Mouse (Mus musculus) neural tube, embryonic 14.5 days (tissue): Measurements from ENCODE around the gene Limd2. TPM values are rescaled to one million over a fixed set of nuclear protein-coding genes. Genes with fewer than 3 reads are reported as not detected.

ENCODE experiments used
- ATAC-seq: fragments of 200-750 bp; cut with Nextera tagmentation; 2 replicates; pipeline ENCODE4 v1.8.0; 2017; ENCODE audit warnings: low read depth, mild to moderate bottlenecking, moderate TSS enrichment, moderate library complexity
- H3K27ac ChIP-seq: fragments of 300-500 bp; sonication (generic); 2 replicates; pipeline ENCODE4 v1.5.1; 2014; ENCODE audit warnings: low read depth, mild to moderate bottlenecking, control low read depth, low read length, moderate library complexity, mixed read lengths
- H3K27me3 ChIP-seq: fragments of 300-500 bp; sonication (generic); 2 replicates; pipeline ENCODE4 v1.6.1; 2014; ENCODE audit warnings: low read length; ENCODE audit not compliant: control insufficient read depth, insufficient read depth
- H3K36me3 ChIP-seq: fragments of 300-500 bp; sonication (generic); 2 replicates; pipeline ENCODE4 v1.6.1; 2014; ENCODE audit warnings: low read length, mixed read lengths; ENCODE audit not compliant: control insufficient read depth, insufficient read depth
- H3K4me1 ChIP-seq: fragments of 300-500 bp; sonication (generic); 2 replicates; pipeline ENCODE4 v1.6.1; 2014; ENCODE audit warnings: low read length; ENCODE audit not compliant: control insufficient read depth, insufficient read depth
- H3K4me2 ChIP-seq: fragments of 300-500 bp; sonication (generic); 2 replicates; pipeline ENCODE4 v1.6.1; 2014; ENCODE audit warnings: mild to moderate bottlenecking, low read depth, low read length, control low read depth
- H3K4me3 ChIP-seq: fragments of 300-500 bp; sonication (generic); 2 replicates; pipeline ENCODE4 v1.5.1; 2014; ENCODE audit warnings: low read depth, low read length, control low read depth, mixed read lengths
- H3K9ac ChIP-seq: fragments of 300-500 bp; sonication (generic); replicated peaks from 2 replicates; pipeline ENCODE4 v1.6.1; 2014; ENCODE audit warnings: low read depth, mild to moderate bottlenecking, control low read depth, low read length, mixed read lengths
- H3K9me3 ChIP-seq: fragments of 300-500 bp; sonication (generic); 2 replicates; pipeline ENCODE4 v1.6.1; 2016; ENCODE audit warnings: low read length; ENCODE audit not compliant: control insufficient read depth
- WGBS: fragments of 180-500 bp; shearing (Covaris S2); extraction: QIAGEN DNeasy Blood & Tissue Kit; methylation state at CpG from one replicate; pipeline ENCODE4 v1.1.7; 2014; 5-methylcytosine and 5-hydroxymethylcytosine counted together
- polyA plus RNA-seq: library from polyadenylated mRNA; unstranded; fragments of >200 nt; fragmentation: Nextera tagmentation; extraction: Ambion mirVana; gene quantifications from 2 replicates; pipeline ENCODE4 v1.2.1, GENCODE M21; 2014

Gene Limd2
- polyA plus RNA-seq, 1 experiment from 2014 or later: 120 TPM

GRCm38 (mm10) chr11:106194155-106194541 is 33.5 kb upstream of the Limd2 start:
- peak overlapping the region; percentile 68; the same call in 1 of the 2 replicates for H3K9ac ChIP-seq
- H3K4me1 ChIP-seq: peaks cover 2% of the 10 kb centered on the region; the same call in 1 of the 2 replicates
- peak overlapping the region; percentile 72 for H3K4me3 ChIP-seq
- H3K4me2 ChIP-seq: peak overlapping the region; percentile 86
- ATAC-seq: no peak
- no peaks in the 10 kb centered on the region for H3K9me3 ChIP-seq
- 40% methylated on average over 3 of the region's 3 CpGs for WGBS
- no peaks in the 10 kb centered on the region for H3K27me3 ChIP-seq
- H3K27ac ChIP-seq: peak overlapping the region; percentile 76
- H3K36me3 ChIP-seq: peaks cover 10% of the 10 kb centered on the region; the same call in 1 of the 2 replicates

- Histone ChIP-seq H3K9ac (peak overlapping the region; percentile 72), H3K36me3 (peaks cover 10% of the 10 kb centered on the region; the same call in 1 of the 2 replicates), H3K4me1 (peaks cover 2% of the 10 kb centered on the region; the same call in 1 of the 2 replicates), H3K27ac (peak overlapping the region; percentile 85), H3K9me3 (no peaks in the 10 kb centered on the region), H3K27me3 (no peaks in the 10 kb centered on the region), H3K4me2 (peak overlapping the region; percentile 86), H3K4me3 (peak overlapping the region; percentile 72)
- ATAC-seq: peak; percentile 96
- 0% methylated on average over 44 of the region's 44 CpGs for WGBS
These were observed 32.9 kb upstream of the Limd2 start for GRCm38 (mm10) chr11:106193371-106194154.

GRCm38 (mm10) chr11:106192657-106193370 is 32.2 kb upstream of the Limd2 start:
- Histone ChIP-seq H3K27me3 (no peaks in the 10 kb centered on the region), H3K4me2 (peak overlapping the region; percentile 86), H3K9ac (peak overlapping the region; percentile 72), H3K36me3 (peaks cover 5% of the 10 kb centered on the region; the same call in 1 of the 2 replicates), H3K27ac (peak overlapping the region; percentile 85), H3K4me1 (peaks cover 2% of the 10 kb centered on the region; the same call in 1 of the 2 replicates), H3K4me3 (peak overlapping the region; percentile 72), H3K9me3 (no peaks in the 10 kb centered on the region)
- no peak; the same call in 1 of the 2 replicates for ATAC-seq
- WGBS: 11% methylated on average over 19 of the region's 19 CpGs

GRCm38 (mm10) chr11:106192241-106192640 is 31.6 kb upstream of the Limd2 start:
- Histone ChIP-seq H3K27me3 (no peaks in the 10 kb centered on the region), H3K9me3 (no peaks in the 10 kb centered on the region), H3K4me1 (peaks cover 2% of the 10 kb centered on the region; the same call in 1 of the 2 replicates), H3K27ac (no peak overlapping the region), H3K9ac (no peak overlapping the region), H3K4me2 (peak overlapping the region; percentile 86), H3K36me3 (0 out of 2 replicates have a peak, but pooled peaks cover 5% of the 10 kb centered on the region), H3K4me3 (peak overlapping the region; percentile 72; the same call in 1 of the 2 replicates)
- WGBS: 92% methylated on average over 5 of the region's 5 CpGs
- no peak for ATAC-seq

GRCm38 (mm10) chr11:106191716-106192115 is 31.1 kb upstream of the Limd2 start:
- Histone ChIP-seq H3K36me3 (peaks cover 7% of the 10 kb centered on the region; the same call in 1 of the 2 replicates), H3K4me2 (no peak overlapping the region), H3K9ac (no peak overlapping the region), H3K27me3 (no peaks in the 10 kb centered on the region), H3K4me3 (no peak overlapping the region), H3K27ac (no peak overlapping the region), H3K4me1 (peaks cover 2% of the 10 kb centered on the region; the same call in 1 of the 2 replicates), H3K9me3 (no peaks in the 10 kb centered on the region)
- WGBS: 97% methylated on average over 3 of the region's 3 CpGs
- ATAC-seq: no peak

- 99% methylated on average over 4 of the region's 4 CpGs for WGBS
- Histone ChIP-seq H3K9ac (no peak overlapping the region), H3K4me3 (no peak overlapping the region), H3K4me2 (no peak overlapping the region), H3K36me3 (peaks cover 13% of the 10 kb centered on the region; the same call in 1 of the 2 replicates), H3K27ac (no peak overlapping the region), H3K9me3 (no peaks in the 10 kb centered on the region), H3K27me3 (no peaks in the 10 kb centered on the region), H3K4me1 (peaks cover 2% of the 10 kb centered on the region; the same call in 1 of the 2 replicates)
- no peak for ATAC-seq
These were observed 26.7 kb upstream of the Limd2 start for GRCm38 (mm10) chr11:106187326-106187725.

GRCm38 (mm10) chr11:106180449-106180801 is 19.8 kb upstream of the Limd2 start:
- no peak overlapping the region for H3K4me3 ChIP-seq
- no peak overlapping the region for H3K9ac ChIP-seq
- 0 out of 2 replicates have a peak, but pooled peaks cover 5% of the 10 kb centered on the region for H3K36me3 ChIP-seq
- H3K4me1 ChIP-seq: no peaks in the 10 kb centered on the region
- ATAC-seq: no peak
- H3K27ac ChIP-seq: no peak overlapping the region
- 98% methylated on average over 2 of the region's 2 CpGs for WGBS
- H3K27me3 ChIP-seq: no peaks in the 10 kb centered on the region
- no peaks in the 10 kb centered on the region for H3K9me3 ChIP-seq
- no peak overlapping the region for H3K4me2 ChIP-seq

GRCm38 (mm10) chr11:106179711-106180448 is 19.2 kb upstream of the Limd2 start:
- Histone ChIP-seq H3K27me3 (no peaks in the 10 kb centered on the region), H3K4me1 (no peaks in the 10 kb centered on the region), H3K9me3 (no peaks in the 10 kb centered on the region), H3K36me3 (0 out of 2 replicates have a peak, but pooled peaks cover 5% of the 10 kb centered on the region), H3K9ac (no peak overlapping the region), H3K4me2 (no peak overlapping the region), H3K4me3 (no peak overlapping the region), H3K27ac (no peak overlapping the region)
- 81% methylated on average over 7 of the region's 7 CpGs for WGBS
- no peak for ATAC-seq
